Mouse (Mus musculus): ENCODE data around the gene Gm37240. TPM values are rescaled to one million over a fixed set of nuclear protein-coding genes. Genes with fewer than 3 reads are reported as not detected.
A peak's percentile ranks its signal among the peaks of the same experiment; 100 is the strongest.
"Not testable (repeated sequence)": the region's sequence is repeated elsewhere in the genome, so short reads cannot be mapped to it uniquely, and the experiment has no call there.

Gm37240 gene
- polyA plus RNA-seq, 1 experiment = 0.26 TPM

GRCm38 (mm10) chr3:84610183-84610710 is 1277.1 kb downstream of the Gm37240 start:
- DNase-seq (ENCODE audit: extremely low spot score in 1 of 2, low spot score in 1 of 2) = no peak

- DNase-seq (ENCODE audit: extremely low spot score in 1 of 2, low spot score in 1 of 2) = no peak
Observed at GRCm38 (mm10) chr3:84603212-84603611, 1284.1 kb downstream of the Gm37240 start.

GRCm38 (mm10) chr3:84602759-84603158 is 1284.6 kb downstream of the Gm37240 start:
- no peak for DNase-seq (ENCODE audit: extremely low spot score in 1 of 2, low spot score in 1 of 2)

- DNase-seq (ENCODE audit: extremely low spot score in 1 of 2, low spot score in 1 of 2) = no peak
Observed at GRCm38 (mm10) chr3:84601870-84602495, 1285.3 kb downstream of the Gm37240 start.

- no peak for DNase-seq (ENCODE audit: extremely low spot score in 1 of 2, low spot score in 1 of 2)
Observed at GRCm38 (mm10) chr3:84598756-84599155, 1288.6 kb downstream of the Gm37240 start.

DNA sequence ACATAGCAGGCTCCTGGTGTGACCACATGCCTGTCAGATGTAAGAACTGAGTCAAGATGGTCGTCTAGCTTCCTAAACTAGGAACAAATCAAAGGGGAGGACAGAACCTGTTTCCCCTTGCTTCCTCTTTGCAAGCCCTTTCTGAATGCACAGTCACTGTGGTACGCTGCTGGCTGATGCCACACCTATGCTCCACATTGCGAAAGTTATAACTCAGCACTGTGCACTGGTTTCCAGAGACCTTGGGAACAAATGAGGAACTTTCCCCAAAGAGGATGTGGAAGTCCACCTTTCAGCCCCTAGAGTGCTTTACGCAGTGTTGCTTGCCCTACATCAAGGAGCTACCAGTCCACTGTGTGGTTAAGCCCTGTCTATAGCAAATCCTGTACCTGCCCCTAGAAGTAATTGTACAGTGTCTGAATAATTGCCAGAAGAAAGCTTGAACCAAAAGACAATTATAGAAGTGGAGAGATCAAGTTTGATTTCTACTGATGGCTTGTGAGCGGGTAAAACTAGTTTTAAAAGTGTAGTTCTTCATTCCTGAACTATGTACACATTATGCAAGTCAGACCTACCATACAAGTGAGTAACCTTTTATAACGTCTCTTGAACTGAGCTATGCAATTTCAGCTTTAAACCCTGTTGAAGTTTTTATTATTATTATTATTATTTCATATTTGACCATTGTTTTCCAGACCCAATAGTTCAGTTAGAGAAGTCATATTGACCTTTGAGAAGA is 1289.2 kb downstream of the Gm37240 start:
- no peak for DNase-seq (ENCODE audit: extremely low spot score in 1 of 2, low spot score in 1 of 2)

DNA sequence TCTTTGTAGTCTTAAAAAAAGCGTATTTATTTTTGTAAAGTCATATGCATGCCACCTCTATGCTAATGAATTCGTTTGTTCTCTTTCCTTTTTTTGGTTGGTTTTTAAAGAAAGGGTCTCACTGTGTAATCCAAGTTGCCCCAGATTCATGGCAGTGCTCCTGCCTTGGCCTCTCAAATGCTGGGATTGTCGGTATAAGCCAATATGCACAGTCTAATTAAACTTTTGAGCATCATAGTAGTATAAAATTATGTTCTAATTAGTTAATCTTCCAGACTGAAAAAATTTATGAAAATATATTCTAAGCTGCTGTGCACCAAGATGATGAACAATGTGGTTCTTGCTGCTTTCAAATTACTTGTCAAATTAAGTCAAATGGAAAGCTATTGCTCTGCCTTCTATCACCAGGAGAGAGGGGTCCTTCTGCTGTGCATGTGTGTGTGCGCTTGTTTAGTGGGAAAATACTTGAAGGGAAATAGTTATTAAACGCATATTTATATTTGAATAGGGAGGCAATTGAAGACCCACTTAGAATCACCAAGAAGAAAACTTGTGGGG is 1291.6 kb downstream of the Gm37240 start:
- no peak for DNase-seq (ENCODE audit: extremely low spot score in 1 of 2, low spot score in 1 of 2)

- peak; percentile 46 to 77 for DNase-seq (ENCODE audit: extremely low spot score in 1 of 2, low spot score in 1 of 2)
Observed at GRCm38 (mm10) chr3:84594894-84595676, 1292.2 kb downstream of the Gm37240 start.

- no peak for DNase-seq (ENCODE audit: extremely low spot score in 1 of 2, low spot score in 1 of 2)
Observed at GRCm38 (mm10) chr3:84593274-84593673, 1294.0 kb downstream of the Gm37240 start, which contains the start of gene Tigd4. Gene Tigd4 (plus strand): TSS chr3:84593574.

- DNase-seq (ENCODE audit: extremely low spot score in 1 of 2, low spot score in 1 of 2) = no peak
Observed at GRCm38 (mm10) chr3:84586736-84587135, 1300.6 kb downstream of the Gm37240 start.

DNA sequence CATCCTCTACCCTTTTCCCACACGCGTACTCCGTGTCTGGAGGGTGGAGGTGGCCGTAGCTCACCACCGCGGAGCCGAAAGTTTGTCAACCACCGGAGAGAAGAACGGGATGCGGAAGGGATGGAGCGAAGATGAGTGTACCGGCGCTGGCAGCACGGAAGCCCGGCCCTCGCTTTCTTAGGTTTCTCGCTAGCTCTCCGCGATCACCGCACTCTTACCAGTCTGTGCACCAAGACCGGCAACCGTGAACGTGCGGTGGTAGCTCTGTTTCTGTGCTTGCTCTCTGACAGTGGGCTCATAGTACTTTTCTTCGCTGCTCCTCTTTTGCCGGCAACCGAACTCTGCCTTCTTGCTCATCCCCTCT is 1304.4 kb downstream of the Gm37240 start:
- no peak for DNase-seq (ENCODE audit: extremely low spot score in 1 of 2, low spot score in 1 of 2)

DNA sequence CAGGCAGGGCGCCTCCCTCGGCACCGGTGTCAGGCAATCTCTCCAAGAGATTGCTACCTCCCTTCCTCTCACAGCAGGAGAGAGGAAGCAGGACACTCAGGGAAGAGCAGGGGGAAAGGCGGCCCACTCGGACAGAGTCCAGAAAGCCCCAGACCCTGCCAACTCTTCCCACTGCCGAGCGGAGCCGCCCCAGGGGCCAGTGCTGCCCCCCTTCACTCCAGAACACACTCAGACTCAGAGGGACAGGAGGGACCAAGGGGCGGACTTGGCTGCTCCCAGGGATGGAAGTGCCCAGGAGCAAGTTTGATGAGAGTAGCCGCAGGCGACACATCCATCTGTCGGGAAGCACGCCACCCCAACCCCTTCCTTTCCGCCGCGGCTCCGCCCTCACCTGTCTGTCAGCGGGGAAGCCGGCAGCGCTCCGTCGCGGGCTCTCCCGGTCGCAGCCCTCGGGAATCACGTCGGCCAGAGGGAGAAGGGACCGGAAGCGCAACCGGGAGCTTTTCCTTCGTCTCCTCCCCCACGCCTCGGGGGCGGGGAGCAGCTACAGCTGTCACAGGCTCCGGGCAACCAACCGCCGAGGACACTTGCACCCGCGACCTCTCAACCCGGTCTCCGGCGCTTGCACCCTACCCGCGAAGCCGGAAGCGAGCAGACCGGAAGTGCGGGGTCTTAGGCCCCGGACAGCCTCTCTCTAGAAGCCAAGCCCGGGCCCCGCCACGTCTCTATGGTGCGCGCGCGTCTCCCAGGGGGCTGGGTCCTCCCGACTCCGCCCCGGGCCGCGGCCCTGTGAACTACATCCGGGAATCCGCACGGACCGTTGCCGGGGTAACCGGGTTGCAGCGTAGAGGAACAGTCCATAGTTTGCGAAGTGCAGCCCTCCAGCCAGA is 1305.0 kb downstream of the Gm37240 start, which contains the start of gene Arfip1:
TSS of gene Arfip1 (minus strand) at position 603 of the 890 bp plus-strand sequence.
- peak; percentile 90 to 95 for DNase-seq (ENCODE audit: extremely low spot score in 1 of 2, low spot score in 1 of 2)

DNA sequence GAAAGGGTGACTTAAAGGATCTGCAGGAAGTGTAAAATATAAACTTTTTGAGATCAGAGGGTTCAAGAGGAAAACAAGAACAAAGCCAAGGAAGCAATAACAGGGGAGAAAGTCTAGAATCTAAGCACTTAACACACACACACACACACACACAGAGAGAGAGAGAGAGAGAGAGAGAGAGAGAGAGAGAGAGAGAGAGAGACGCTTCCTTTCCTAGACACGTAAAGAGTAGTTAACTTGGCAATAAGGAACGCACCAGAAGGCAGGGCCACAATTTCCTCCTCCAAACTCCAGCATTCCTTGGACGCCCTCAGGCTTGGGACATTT is 1305.7 kb downstream of the Gm37240 start:
- no peak for DNase-seq (ENCODE audit: extremely low spot score in 1 of 2, low spot score in 1 of 2)

- DNase-seq (ENCODE audit: extremely low spot score in 1 of 2, low spot score in 1 of 2) = no peak
Observed at GRCm38 (mm10) chr3:84580716-84581115, 1306.6 kb downstream of the Gm37240 start.

DNA sequence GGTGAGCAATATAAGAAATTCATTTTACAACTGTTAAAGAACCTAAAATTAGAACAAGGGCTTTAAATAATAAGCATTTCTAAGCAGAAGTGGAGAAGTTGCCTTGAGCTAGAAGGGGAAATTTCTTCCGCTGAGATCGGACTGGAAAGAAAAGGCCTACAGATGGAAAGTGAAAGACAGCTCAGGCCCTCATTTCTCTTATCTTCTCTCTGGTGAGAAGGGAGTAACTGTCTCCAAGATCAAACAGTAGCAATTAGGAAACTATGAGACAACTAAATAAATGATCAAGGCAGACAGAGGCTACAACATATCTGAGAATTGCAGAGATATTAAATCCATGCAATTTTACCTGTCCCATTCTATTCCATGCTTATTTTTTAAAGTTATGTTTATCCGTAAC is 1316.8 kb downstream of the Gm37240 start:
- DNase-seq (ENCODE audit: extremely low spot score in 1 of 2, low spot score in 1 of 2) = no peak

GRCm38 (mm10) chr3:84569587-84569986 is 1317.7 kb downstream of the Gm37240 start:
- no peak for DNase-seq (ENCODE audit: extremely low spot score in 1 of 2, low spot score in 1 of 2)

GRCm38 (mm10) chr3:84568540-84568939 is 1318.8 kb downstream of the Gm37240 start:
- DNase-seq (ENCODE audit: extremely low spot score in 1 of 2, low spot score in 1 of 2) = peak in 1 of 2 experiments; percentile 26

- DNase-seq (ENCODE audit: extremely low spot score in 1 of 2, low spot score in 1 of 2) = no peak
Observed at GRCm38 (mm10) chr3:84563415-84563814, 1323.9 kb downstream of the Gm37240 start.

DNA sequence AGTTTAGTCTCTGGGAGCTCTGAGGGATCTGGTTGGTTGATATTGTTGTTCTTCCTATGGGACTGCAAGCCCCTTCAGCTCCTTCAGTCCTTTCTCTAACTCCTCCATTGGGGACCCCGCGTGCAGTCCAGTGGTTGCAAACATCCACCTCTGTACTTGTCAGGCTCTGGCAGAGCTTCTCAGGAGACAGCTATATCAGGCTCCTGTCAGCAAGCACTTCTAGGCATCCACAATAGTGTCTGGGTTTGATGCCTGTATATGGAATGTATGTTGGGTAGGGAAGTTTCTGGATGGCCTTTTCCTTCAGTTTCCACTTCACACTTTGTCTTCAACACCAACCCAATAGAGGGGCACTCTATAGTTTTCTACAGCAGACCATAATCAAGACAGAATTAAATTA is 1324.4 kb downstream of the Gm37240 start:
- DNase-seq (ENCODE audit: extremely low spot score in 1 of 2, low spot score in 1 of 2) = not testable (repeated sequence)

DNA sequence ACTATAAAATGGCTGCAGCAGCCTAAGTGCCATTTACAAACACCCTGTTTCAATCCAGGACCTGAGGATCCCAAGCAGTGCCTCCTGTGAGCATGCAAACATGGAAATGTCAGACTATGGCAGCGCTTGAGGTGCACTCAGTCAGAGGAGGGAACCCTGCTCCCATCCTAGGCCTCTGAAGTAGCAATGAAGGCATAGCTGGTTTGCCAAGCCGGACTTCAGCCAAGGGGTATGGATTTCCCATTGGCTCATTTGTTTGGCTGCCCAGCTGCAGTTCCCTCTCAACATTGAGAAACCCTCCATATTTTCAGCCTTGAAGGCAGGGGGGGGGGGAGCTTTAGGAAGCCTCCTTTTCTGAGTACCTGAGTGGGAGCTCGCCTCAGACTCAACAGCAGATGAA is 1329.0 kb downstream of the Gm37240 start:
- no peak for DNase-seq (ENCODE audit: extremely low spot score in 1 of 2, low spot score in 1 of 2)

Data from frontal cortex, adult 2 months (tissue).